Mouse (Mus musculus) activated CD4-positive, CD25-positive, alpha-beta regulatory T cell (primary cell): ENCODE results near the gene Iqcc. TPM values are rescaled to one million over a fixed set of nuclear protein-coding genes. Genes with fewer than 3 reads are reported as not detected.

ENCODE experiments used
- polyA plus RNA-seq, 2 experiments: library from polyadenylated mRNA; unstranded; fragments of 100-300 nt; shearing (Covaris generic); gene quantifications; one replicate each; pipeline ENCODE4 v1.2.1; 2017

Gene Iqcc
- 10 to 100 TPM; 26.3 to 35.0 TPM for polyA plus RNA-seq

DNA sequence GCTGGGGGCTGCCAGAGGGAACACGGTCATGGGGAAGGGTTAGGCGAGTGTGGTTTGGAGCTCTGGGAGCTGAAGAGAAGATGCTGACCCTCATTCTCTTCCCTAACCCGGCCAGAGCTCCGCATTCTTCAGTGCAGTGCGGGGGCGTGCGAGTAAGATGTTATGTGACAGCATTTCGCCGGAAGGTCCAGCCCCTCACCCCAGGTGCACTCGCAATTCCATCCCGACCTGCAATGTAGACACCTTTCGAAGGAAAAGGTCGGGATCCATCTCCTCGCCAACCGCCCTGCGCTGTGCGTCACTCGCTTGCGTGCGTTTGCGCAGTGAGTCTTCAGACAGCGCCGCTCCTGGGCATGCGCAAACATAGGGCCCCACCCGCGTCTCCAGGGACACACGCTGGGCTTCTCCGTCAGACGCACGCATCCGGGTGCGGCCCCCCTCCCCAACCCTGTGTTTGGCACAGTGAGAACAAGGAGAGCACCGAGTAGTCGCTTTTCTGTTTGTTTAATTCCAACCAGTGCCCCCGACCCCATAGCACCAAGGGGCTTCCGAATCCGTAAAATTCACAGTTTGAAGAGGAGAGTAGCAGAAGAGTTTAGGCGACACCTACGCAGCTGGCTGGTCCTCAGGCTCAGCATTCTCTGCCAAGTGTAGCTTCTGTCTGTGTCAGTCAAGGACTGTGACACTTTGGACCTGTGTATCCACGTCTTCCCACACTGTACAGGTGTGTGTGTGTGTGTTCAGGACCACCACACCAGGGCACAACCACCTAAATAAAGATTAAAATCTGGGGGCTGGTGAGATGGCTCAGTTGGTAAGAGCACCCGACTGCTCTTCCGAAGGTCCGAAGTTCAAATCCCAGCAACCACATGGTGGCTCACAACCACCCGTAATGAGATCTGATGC, at the start of gene Iqcc:
TSS of gene Iqcc (minus strand) at position 314 of the 906 bp plus-strand sequence.

DNA sequence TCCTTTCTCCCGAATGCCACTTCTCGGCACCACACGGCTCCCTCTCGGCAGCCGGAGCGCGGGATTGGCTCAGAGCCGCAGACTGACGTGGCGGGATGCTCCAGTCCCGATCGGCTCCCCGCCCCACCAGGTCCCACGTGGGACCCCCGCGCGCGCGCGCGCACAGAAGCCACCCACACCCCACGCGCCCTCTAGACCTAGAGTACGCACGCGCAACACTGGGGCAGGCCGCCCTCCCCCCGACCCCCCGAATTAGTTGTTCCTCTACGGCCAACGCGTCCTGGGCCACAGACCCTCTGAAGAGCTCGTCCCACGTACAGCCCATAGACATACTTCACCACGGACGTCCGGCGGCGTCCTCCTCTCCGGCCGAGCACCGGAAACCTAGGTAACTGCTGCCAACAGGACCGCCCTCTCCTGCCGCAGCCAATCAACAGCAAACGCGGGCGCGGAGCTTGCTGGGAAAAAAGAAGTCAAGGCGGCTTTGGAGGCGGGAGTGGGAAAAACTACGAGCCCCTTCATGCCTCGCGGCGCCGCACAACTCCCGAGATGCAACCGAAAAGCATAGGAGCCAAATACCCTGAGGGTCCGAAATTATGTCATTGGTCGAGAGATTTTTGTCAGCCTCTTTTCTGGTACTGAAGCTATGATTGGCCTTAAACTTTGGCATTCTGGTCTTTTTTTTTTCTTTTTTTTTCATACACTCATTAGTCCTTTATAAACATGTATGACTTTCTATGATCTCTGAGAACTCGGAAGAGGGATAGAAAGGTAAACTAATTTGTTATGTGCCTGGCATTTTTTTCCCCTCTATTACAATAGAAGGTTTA, 22.0 kb upstream of the Iqcc start, which contains the start of gene Txlna:
TSS of gene Txlna (minus strand) at position 428 of the 830 bp plus-strand sequence.

DNA sequence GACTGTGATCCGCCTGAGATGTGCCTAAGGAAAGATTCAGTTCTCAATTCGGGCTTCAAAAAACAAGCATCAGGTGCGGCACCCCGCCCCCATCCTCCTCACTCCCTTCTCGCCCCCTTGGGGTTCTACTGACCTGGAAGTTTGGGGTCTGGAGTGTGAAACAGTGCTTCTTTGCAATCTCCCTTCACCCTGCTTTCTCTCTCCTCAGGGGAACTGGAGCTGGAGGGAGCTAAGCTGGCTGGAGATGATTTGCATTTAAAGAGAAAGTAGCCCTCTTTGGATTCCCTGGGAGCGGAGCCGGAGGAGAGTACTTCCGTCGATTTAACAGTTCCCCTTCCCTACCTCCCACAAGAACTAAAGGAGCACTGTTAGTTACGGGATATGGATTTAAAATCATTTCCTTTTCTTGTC, 4.8 kb upstream of the Iqcc start, which contains the start of gene Ccdc28b:
TSS of gene Ccdc28b (minus strand) at position 267 of the 411 bp plus-strand sequence.

DNA sequence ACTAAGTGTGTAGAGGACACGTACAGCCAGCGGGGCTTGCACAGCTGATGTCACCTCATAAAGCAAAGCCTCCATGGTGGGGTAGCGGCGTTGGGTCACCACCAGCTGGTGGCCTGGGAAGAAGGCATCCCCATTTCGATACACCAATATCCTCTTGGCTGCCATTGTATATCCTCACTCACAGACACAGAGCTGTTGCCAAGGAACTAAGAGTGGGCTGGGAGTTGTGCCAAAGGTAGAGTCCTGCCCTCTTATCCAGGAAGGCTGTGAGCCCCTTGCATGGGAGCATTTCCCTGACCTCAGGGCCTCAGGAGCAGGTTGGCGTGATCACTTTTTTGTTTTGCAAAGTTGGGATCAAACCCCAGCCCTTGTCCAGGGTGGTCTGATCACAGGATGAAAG, 4.8 kb downstream of the Iqcc start, which contains the start of gene Dcdc2b:
TSS of gene Dcdc2b (minus strand) at position 165 of the 400 bp plus-strand sequence.

DNA sequence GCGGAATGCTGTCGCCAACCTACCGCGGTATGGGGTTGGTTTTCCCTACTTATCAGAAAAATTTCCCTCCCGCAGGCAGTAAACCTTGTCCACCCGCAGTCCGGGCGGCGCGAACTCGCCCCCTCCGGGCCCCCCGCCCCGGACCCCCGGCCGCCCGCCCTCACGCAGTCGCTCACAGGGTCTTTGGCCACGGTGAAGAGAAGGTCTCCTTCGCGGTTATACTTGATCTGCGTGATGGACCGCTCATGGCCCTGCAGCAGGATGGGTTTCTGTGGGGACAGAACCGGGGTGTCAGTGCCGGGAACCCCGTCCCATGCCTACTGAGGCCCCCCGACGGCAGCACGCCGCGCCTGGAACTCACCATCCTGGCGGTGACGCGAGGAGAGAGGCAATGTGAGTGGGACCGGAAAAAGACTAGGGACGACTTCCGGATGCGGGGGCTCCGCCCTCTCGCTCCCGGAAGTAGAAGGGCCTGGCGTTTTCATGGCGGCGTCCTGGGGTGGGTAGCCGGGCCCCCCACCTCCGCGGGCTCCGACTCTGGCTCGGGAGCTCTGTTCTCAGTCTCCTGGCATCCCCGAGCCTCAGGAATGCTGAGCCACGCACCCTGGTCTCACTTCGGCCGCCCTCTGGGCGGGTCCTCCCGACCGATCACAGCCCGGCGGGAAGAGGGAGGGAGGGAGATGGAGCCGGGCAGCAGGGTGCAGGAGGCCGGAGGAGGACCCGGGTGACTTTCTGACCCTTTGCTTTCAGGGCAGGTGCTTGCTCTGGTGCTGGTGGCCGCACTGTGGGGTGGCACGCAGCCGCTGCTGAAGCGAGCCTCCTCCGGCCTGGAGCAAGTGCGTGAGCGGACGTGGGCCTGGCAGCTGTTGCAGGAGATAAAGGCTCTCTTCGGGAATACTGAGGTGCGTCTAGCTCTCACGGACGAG, 18.4 kb downstream of the Iqcc start, which contains the start of the genes Eif3i and Tmem234:
TSS of gene Eif3i (minus strand) at position 416 of the 926 bp plus-strand sequence.
TSS of gene Tmem234 (plus strand) at position 436 of the 926 bp plus-strand sequence.

DNA sequence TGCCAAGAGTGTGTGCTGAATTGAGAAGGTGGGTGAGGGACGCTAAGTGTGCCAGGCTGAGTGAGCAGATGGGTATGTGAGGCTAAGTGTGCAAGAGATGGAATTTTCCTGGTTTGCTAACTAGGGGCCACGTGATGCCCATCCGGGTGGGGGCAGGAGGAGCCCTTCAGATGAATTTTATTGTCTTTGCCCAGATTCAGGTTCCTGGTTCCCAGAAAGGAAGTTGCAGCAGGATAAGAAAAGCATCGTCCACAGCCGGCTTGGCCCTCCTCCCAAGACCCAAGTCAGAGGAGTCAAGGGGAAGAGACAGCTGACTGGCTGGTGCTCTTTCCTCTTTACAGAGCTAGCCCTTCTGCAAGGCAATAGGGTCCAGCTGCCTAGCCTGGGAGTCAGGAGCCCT, 40.4 kb downstream of the Iqcc start, which contains the start of gene Fam167b:
TSS of gene Fam167b (minus strand) at position 84 of the 400 bp plus-strand sequence.

DNA sequence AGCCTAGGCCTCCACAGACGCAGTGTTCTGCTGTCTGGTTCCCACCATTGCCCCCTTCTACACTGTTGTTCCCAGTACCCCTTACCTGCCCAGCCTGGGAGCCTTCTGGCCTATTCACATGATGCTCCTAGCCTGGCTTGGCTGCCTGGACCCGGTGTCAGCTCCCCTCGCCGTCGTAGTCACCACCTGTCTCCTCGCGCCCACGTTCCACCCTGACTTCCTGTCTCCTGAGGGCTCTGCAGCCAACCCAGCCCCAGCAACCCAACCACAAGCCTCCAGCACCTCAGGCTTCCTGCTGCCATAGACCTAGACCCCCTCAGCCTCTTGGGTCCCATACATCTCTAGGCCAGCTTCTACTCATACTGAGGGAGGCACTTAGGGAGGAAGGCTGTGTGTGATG, 45.5 kb downstream of the Iqcc start, which contains the start of gene Lck:
TSS of gene Lck (minus strand) at position 212 of the 400 bp plus-strand sequence.

Other genes with a start within 250 kb of the Iqcc start
- 10 to 100 TPM in 1 of 2 experiments, 1 to 10 TPM in 1; 9.3 to 10.8 TPM for gene Zbtb8a, start 241.0 kb downstream of the Iqcc start, polyA plus RNA-seq
- under 1 TPM in 1 of 2 experiments, not detected in 1; 0.05 TPM for gene Zbtb8b, start 178.2 kb downstream of the Iqcc start, polyA plus RNA-seq
- gene Bsdc1, start 157.5 kb downstream of the Iqcc start, polyA plus RNA-seq = 10 to 100 TPM; 26.0 to 29.6 TPM
- not detected for gene Tssk3, start 128.1 kb downstream of the Iqcc start, polyA plus RNA-seq
- gene Fam229a, start 127.9 kb downstream of the Iqcc start, polyA plus RNA-seq = not detected
- gene Marcksl1, start 105.5 kb downstream of the Iqcc start, polyA plus RNA-seq = 10 to 100 TPM; 49.7 to 61.2 TPM
- gene Hdac1, start 76.4 kb downstream of the Iqcc start, polyA plus RNA-seq = 100 to 1,000 TPM; 282 to 317 TPM
- 1,000 to 10,000 TPM; 1,347 to 1,373 TPM for gene Lck, start 45.5 kb downstream of the Iqcc start, polyA plus RNA-seq
- under 1 TPM in 1 of 2 experiments, not detected in 1; 0.47 TPM for gene Fam167b, start 40.5 kb downstream of the Iqcc start, polyA plus RNA-seq
- 100 to 1,000 TPM; 194 to 246 TPM for gene Eif3i, start 18.5 kb downstream of the Iqcc start, polyA plus RNA-seq
- 100 to 1,000 TPM; 215 to 273 TPM for gene Tmem234, start 18.4 kb downstream of the Iqcc start, polyA plus RNA-seq
- 1 to 10 TPM; 4.6 to 7.9 TPM for gene Dcdc2b, start 4.8 kb downstream of the Iqcc start, polyA plus RNA-seq
- 10 to 100 TPM; 29.9 to 68.8 TPM for gene Ccdc28b, start 4.8 kb upstream of the Iqcc start, polyA plus RNA-seq
- 10 to 100 TPM; 60.1 to 66.5 TPM for gene Txlna, start 22.0 kb upstream of the Iqcc start, polyA plus RNA-seq
- 10 to 100 TPM; 14.3 to 20.6 TPM for gene Kpna6, start 53.7 kb upstream of the Iqcc start, polyA plus RNA-seq
- 10 to 100 TPM; 24.1 to 26.0 TPM for gene Tmem39b, start 77.7 kb upstream of the Iqcc start, polyA plus RNA-seq
- gene Khdrbs1, start 123.2 kb upstream of the Iqcc start, polyA plus RNA-seq = 100 to 1,000 TPM; 139 to 167 TPM
- 100 to 1,000 TPM; 488 to 498 TPM for gene Ptp4a2, start 192.1 kb upstream of the Iqcc start, polyA plus RNA-seq